Mouse (Mus musculus): ENCODE measurements around the gene Gabarap. TPM values are rescaled to one million over a fixed set of nuclear protein-coding genes. Genes with fewer than 3 reads are reported as not detected.
A peak's percentile ranks its signal among the peaks of the same experiment; 100 is the strongest.

Gabarap gene
- total and polyA plus RNA-seq, 2 experiments from 2014 or later, result 209 to 548 TPM

DNA sequence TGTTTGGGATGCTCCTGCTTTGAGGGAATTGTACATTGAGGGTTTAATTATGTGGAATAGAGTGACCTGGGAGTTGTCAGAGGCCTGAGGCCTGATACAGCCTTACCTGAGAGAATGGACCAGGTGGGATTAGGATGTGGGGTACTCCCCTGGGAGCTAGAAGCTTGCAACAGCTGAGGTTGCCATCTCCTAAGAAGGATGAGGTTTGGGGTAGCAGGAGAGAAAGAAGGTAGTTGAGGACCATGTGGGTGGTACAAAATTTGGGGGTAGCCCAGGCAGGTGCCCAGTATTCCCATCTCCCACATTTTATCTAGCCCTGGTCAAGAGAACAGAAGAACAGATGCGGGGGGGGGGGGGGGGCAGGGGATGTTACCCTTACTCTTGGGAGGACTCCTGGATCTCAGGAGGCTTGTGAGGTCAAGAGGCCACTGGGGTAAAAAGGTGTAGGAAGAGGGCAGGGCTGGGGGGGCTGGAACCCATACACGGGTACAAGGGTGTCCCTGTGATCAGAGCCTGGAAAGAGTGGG, 28.6 kb downstream of the Gabarap start:
- H3K27me3 ChIP-seq (ENCODE audit: insufficient read depth, low read length), result no peaks in the 10 kb centered on the region
- no peak for DNase-seq (ENCODE audit: low spot score)
- H3K4me1 ChIP-seq (ENCODE audit: insufficient read depth, low read length), result peaks cover 50% of the 10 kb centered on the region
- no peaks in the 10 kb centered on the region for H3K9me3 ChIP-seq (ENCODE audit: low read length)
- H3K9ac ChIP-seq (replicated peaks; ENCODE audit: low read length), result peak overlapping the region; percentile 92
- no peak for TF ChIP-seq CTCF (IDR thresholded peaks at IDR 0.05; ENCODE audit: low read depth)
- ATAC-seq, result no peak
- peak overlapping the region; percentile 95 for H3K27ac ChIP-seq
- peak overlapping the region; percentile 80 for H3K4me3 ChIP-seq (ENCODE audit: low read length)
- WGBS, result 17% methylated on average over 2 of the region's 2 CpGs
- no peaks in the 10 kb centered on the region for H3K36me3 ChIP-seq (ENCODE audit: insufficient read depth, low read length)
- H3K4me2 ChIP-seq (ENCODE audit: low read depth, low read length), result peak overlapping the region; percentile 90

DNA sequence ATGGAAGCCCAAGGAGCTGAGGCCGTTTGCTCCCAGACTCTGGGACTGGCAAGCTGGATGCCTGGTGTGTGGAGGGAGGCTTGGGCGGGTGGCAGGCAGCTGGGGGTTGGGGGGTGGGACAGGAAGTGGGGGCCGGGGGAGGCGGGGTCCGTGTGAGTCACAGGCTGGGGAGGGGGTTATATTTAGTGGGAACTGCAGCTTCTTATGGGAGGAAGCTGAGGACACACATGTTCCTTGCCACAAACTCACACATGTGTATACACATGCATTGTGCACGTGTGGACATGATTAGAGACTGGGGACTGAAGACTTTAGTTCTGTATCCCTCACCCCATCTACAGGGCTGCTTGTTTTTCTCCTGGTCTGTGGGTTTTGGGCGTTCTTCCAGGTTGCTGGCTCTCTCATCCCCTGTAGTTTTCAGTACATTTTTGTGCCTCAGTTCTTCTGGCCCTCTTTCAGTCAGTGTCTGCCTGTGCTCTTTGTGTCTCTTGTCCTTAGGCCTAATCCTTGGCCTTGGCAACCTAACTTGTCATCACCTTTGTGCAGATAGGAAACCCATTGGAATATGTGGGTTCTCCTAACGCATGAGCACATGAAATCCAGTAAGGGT, 29.2 kb downstream of the Gabarap start:
- DNase-seq (ENCODE audit: low spot score), result peak; percentile 41
- no peaks in the 10 kb centered on the region for H3K27me3 ChIP-seq (ENCODE audit: insufficient read depth, low read length)
- H3K36me3 ChIP-seq (ENCODE audit: insufficient read depth, low read length), result no peaks in the 10 kb centered on the region
- peak overlapping the region; percentile 80 for H3K4me3 ChIP-seq (ENCODE audit: low read length)
- H3K4me2 ChIP-seq (ENCODE audit: low read depth, low read length), result peak overlapping the region; percentile 90
- TF ChIP-seq CTCF (IDR thresholded peaks at IDR 0.05; ENCODE audit: low read depth), result no peak
- WGBS, result 11% methylated on average over 7 of the region's 8 CpGs
- ATAC-seq, result no peak
- peaks cover 47% of the 10 kb centered on the region for H3K4me1 ChIP-seq (ENCODE audit: insufficient read depth, low read length)
- H3K9me3 ChIP-seq (ENCODE audit: low read length), result no peaks in the 10 kb centered on the region
- H3K27ac ChIP-seq, result peak overlapping the region; percentile 95
- H3K9ac ChIP-seq (replicated peaks; ENCODE audit: low read length), result peak overlapping the region; percentile 92

DNA sequence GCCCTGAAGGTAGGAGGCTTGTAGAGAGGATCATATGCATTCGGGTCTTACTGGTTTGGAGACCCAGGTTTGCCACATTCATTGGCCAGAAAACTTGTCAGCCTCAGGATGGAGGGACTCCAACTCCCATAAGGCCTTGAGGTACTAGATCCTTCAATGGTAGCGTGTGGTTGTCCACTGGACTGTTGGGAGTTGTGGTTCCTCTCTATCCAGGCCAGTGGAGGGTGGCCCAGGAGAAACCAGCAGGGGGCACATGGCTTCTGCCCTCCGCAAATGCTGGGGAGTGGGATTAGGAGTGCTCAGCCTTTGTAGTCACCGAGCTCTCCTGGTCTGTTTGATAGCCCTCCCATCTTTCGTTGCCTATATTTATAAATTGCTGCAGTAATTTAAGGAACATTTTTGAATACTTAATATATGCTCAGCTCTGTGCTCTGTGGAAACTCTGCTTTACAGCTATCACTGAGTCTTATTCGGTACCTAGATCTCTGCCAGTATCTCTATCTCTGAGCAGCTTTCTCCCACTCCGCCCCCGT, 29.9 kb downstream of the Gabarap start:
- WGBS, result under 1% methylated on average over 8 of the region's 8 CpGs
- no peaks in the 10 kb centered on the region for H3K27me3 ChIP-seq (ENCODE audit: insufficient read depth, low read length)

DNA sequence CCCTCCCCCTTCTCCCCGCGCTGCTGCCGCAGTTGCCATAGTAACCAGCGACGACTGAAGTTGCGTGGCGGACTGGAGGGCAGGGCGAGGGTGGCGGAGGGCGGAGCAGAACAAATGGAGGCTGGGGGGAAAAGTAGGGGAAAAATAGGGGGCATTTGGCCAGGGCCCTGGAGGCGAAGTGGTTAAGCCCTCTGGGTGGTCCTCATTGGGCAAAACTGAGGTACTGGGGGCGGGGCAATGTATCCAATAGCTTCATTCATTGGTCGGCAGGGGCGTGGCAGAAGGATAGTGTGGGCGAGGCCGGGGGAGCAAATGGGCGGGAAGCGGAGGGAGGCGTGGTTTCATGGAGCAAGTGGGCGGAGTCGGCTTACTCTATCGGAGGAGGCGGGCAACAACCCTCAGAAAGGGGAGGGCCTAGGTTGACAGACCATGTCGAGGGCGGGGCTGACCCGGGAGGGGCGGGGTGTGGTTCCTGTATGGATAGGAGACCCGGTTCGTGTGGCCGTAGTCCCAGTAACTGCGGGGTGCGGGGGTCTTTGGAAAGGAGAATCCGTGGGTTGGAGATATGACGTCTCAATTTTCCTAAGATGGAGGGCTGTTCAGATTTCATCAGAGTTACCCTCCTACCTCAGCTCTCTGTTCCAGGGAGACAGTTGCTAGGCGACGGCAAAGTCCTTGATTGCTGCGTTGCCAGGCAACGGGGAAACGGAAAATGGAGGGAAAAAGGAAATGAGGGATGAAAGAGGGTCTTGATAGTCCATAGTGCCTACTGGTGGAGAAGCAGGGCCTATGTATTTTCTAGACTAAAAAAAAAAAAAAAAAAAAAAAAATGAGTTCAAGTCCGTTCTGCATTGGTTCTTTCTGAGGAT, 30.6 kb downstream of the Gabarap start:
- no peaks in the 10 kb centered on the region for H3K9me3 ChIP-seq (ENCODE audit: low read length)
- peak; percentile 90 for ATAC-seq
- peak; percentile 48 for TF ChIP-seq CTCF (IDR thresholded peaks at IDR 0.05; ENCODE audit: low read depth)
- H3K27ac ChIP-seq, result peak overlapping the region; percentile 95
- H3K9ac ChIP-seq (replicated peaks; ENCODE audit: low read length), result peak overlapping the region; percentile 34
- H3K4me1 ChIP-seq (ENCODE audit: insufficient read depth, low read length), result peaks cover 47% of the 10 kb centered on the region
- peak; percentile 100 for DNase-seq (ENCODE audit: low spot score)
- H3K4me3 ChIP-seq (ENCODE audit: low read length), result peak overlapping the region; percentile 80
- peak overlapping the region; percentile 90 for H3K4me2 ChIP-seq (ENCODE audit: low read depth, low read length)
- no peaks in the 10 kb centered on the region for H3K27me3 ChIP-seq (ENCODE audit: insufficient read depth, low read length)
- WGBS, result under 1% methylated on average over 40 of the region's 40 CpGs
- H3K36me3 ChIP-seq (ENCODE audit: insufficient read depth, low read length), result no peaks in the 10 kb centered on the region

More for the DNA sequence above, 29.9 kb downstream of the Gabarap start:
- peak; percentile 71 for TF ChIP-seq CTCF (IDR thresholded peaks at IDR 0.05; ENCODE audit: low read depth)
- Histone ChIP-seq H3K4me2 (ENCODE audit: low read depth, low read length) (peak overlapping the region; percentile 90), H3K9ac (replicated peaks; ENCODE audit: low read length) (peak overlapping the region; percentile 43), H3K36me3 (ENCODE audit: insufficient read depth, low read length) (no peaks in the 10 kb centered on the region), H3K4me3 (ENCODE audit: low read length) (peak overlapping the region; percentile 80), H3K27ac (peak overlapping the region; percentile 95), H3K4me1 (ENCODE audit: insufficient read depth, low read length) (peaks cover 43% of the 10 kb centered on the region), H3K9me3 (ENCODE audit: low read length) (no peaks in the 10 kb centered on the region)
- DNase-seq (ENCODE audit: low spot score), result peak; percentile 92
- peak; percentile 77 for ATAC-seq

DNA sequence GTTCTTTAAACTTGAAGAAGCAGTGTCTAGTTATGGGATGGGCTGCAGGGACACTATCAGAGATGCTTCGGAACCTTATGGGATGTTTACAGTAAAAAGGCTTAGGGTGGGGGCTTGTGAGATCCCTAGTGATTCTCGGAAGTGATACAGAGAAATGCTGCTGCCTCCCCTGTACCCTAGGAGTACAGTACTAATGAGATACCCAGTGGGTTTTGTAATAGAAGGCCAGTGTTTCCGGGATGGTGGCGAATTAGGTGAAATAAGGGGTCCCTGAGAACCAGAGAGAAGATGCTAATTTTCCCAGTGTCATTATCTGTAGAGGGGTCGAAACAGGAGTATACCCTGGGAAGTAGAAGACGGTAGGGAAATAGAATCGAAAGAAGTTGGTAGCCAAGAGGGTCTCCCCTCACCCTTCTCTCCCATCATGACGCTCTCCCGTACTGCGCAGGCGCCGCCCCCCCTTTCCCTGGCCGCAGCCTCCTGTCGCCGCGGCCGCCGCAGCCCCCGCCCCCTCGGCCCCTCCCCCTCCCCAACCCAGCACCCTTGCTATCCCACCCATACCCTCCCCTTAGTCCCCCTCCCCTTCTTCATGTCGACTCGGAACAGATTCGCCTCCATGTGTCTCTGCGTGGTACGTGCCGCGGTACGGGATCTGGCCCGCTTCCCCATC, 32.7 kb downstream of the Gabarap start:
- Histone ChIP-seq H3K36me3 (ENCODE audit: insufficient read depth, low read length) (no peaks in the 10 kb centered on the region), H3K27ac (peak overlapping the region; percentile 54), H3K27me3 (ENCODE audit: insufficient read depth, low read length) (no peaks in the 10 kb centered on the region), H3K4me3 (ENCODE audit: low read length) (peak overlapping the region; percentile 36), H3K9ac (replicated peaks; ENCODE audit: low read length) (peak overlapping the region; percentile 51), H3K9me3 (ENCODE audit: low read length) (no peaks in the 10 kb centered on the region), H3K4me2 (ENCODE audit: low read depth, low read length) (peak overlapping the region; percentile 65), H3K4me1 (ENCODE audit: insufficient read depth, low read length) (peaks cover 52% of the 10 kb centered on the region)
- TF ChIP-seq CTCF (IDR thresholded peaks at IDR 0.05; ENCODE audit: low read depth), result no peak
- DNase-seq (ENCODE audit: low spot score), result peak; percentile 75
- 4% methylated on average over 16 of the region's 29 CpGs for whole genome bisulfite sequencing
- no peak for ATAC-seq

DNA sequence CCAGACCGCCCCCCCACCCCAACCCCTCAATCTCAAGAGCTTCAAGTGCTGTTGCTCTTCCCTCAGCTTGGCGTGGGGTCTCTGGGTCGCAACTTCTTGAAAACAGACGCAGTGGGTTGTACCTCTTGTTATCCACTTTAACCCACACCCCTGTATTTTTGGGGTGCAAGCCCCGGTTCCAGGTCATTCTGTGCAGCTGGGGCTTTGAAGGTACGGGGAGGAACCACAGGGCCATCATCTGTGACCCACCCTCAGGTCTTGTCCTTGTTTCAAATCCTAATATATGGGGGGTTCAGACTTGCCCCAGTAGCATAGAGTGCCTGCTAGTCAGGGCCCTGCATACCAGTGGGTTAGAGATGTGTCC, 33.2 kb downstream of the Gabarap start:
- H3K4me1 ChIP-seq (ENCODE audit: insufficient read depth, low read length), result peaks cover 51% of the 10 kb centered on the region
- no peaks in the 10 kb centered on the region for H3K36me3 ChIP-seq (ENCODE audit: insufficient read depth, low read length)
- ATAC-seq, result no peak
- H3K9me3 ChIP-seq (ENCODE audit: low read length), result no peaks in the 10 kb centered on the region
- H3K4me2 ChIP-seq (ENCODE audit: low read depth, low read length), result peak overlapping the region; percentile 65
- no peak for TF ChIP-seq CTCF (IDR thresholded peaks at IDR 0.05; ENCODE audit: low read depth)
- WGBS, result 16% methylated on average over 6 of the region's 6 CpGs
- peak overlapping the region; percentile 54 for H3K27ac ChIP-seq
- peak overlapping the region; percentile 51 for H3K9ac ChIP-seq (replicated peaks; ENCODE audit: low read length)
- DNase-seq (ENCODE audit: low spot score), result no peak
- H3K27me3 ChIP-seq (ENCODE audit: insufficient read depth, low read length), result no peaks in the 10 kb centered on the region
- H3K4me3 ChIP-seq (ENCODE audit: low read length), result peak overlapping the region; percentile 36

Measured in hindbrain, postnatal 0 days (tissue).